Mouse (Mus musculus): ENCODE measurements at regions not wholly inside any gene's neighbourhood (a gene's known extent, or its start where the extent isn't known, plus 50 kb on each side); places are given as distances from the start of the nearest gene placed in this dataset.
A peak's percentile ranks its signal among the peaks of the same experiment; 100 is the strongest.

GRCm38 (mm10) chr3:35688111-35688510 is 65.8 kb upstream of the Atp11b start:
- DNase-seq: no peak

- no peak for DNase-seq
Measured at GRCm38 (mm10) chr3:35688781-35689180, 65.1 kb upstream of the Atp11b start.

- DNase-seq: peak; percentile 64
Measured at GRCm38 (mm10) chr3:35693039-35693438, 60.9 kb upstream of the Atp11b start.

- DNase-seq: no peak
Measured at GRCm38 (mm10) chr3:35693551-35693950, 60.4 kb upstream of the Atp11b start.

- no peak for DNase-seq
Measured at GRCm38 (mm10) chr3:35694241-35694640, 59.7 kb upstream of the Atp11b start.

GRCm38 (mm10) chr3:35695859-35696258 is 58.0 kb upstream of the Atp11b start:
- DNase-seq: no peak

GRCm38 (mm10) chr3:35699266-35699665 is 54.6 kb upstream of the Atp11b start:
- no peak for DNase-seq

GRCm38 (mm10) chr3:35699979-35700378 is 53.9 kb upstream of the Atp11b start:
- no peak for DNase-seq

- DNase-seq: no peak
Measured at GRCm38 (mm10) chr3:35703528-35704327, 50.2 kb upstream of the Atp11b start.

Data from layer of hippocampus, adult 9-11 months (tissue).